ENCODE assay signal across 10 mouse cellular contexts in the genomic region with DNA sequence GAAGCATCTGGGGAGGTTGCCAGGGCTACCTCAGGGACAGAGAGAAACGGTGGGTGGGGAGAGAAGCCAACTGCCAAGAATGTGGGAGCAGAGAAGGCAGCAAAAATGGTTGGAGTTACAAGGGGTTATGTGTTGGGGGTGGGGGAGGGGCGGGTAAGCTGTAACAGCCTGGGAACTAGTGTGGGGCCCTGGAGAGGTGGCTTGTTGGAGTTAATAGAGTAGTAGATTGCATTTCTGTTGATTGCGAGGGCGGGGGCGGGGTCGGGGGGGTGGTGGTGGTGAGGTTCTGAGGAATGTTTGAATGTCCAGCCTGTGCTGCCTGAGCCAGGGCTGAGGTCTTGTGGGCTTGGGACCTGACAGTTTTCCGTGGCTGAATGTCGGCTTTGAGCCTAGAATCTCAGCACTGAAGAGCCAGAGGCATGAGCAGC. TPM values are rescaled to one million over a fixed set of nuclear protein-coding genes. Genes with fewer than 3 reads are reported as not detected.
DNase-seq lines count a peak whose midpoint lies in the region; ATAC-seq and TF ChIP-seq lines count a peak whose summit lies in the region.
"Had no signal": no experiment of that assay in that cellular context is flagged by ENCODE, and none has a peak within 500 bp of the region (broad histone marks: within the 10 kb centered on the region; RNA-seq: fewer than 3 reads in every experiment).

No protein-coding gene starts in this region.

- 34% methylated on average over 8 of the region's 8 CpGs for WGBS in lung, embryonic 14.5 days
- 25% methylated on average over 8 of the region's 8 CpGs for WGBS in hindbrain, postnatal 0 days
- 20% methylated on average over 8 of the region's 8 CpGs for WGBS in neural tube, embryonic 14.5 days
- 20% methylated on average over 8 of the region's 8 CpGs for WGBS in cerebellum, adult 2 months

- peaks cover 5% of the 10 kb centered on the region; the same call in 1 of the 2 replicates for H3K9me3 ChIP-seq in lung, embryonic 14.5 days (ENCODE audit: low read depth, low read length)
- H3K9me3 ChIP-seq in hindbrain, postnatal 0 days (ENCODE audit: low read length): no peaks in the 10 kb centered on the region
- no peaks in the 10 kb centered on the region for H3K9me3 ChIP-seq in neural tube, embryonic 14.5 days (ENCODE audit: control insufficient read depth, low read length)

- no peak overlapping the region for H3K4me3 ChIP-seq in lung, embryonic 14.5 days (ENCODE audit: low read depth, low read length)
- no peak overlapping the region for H3K4me3 ChIP-seq in hindbrain, postnatal 0 days (ENCODE audit: low read length)
- no peak overlapping the region for H3K4me3 ChIP-seq in neural tube, embryonic 14.5 days (ENCODE audit: low read depth, low read length)
- no peak overlapping the region for H3K4me3 ChIP-seq in cerebellum, adult 2 months (replicated peaks; ENCODE audit: insufficient read depth, low read depth, low read length)

- peak; percentile 58; the same call in 1 of the 2 replicates for ATAC-seq in lung, embryonic 14.5 days (ENCODE audit: insufficient read depth)
- ATAC-seq in hindbrain, postnatal 0 days: peak; percentile 87
- ATAC-seq in neural tube, embryonic 14.5 days (ENCODE audit: low read depth): peak; percentile 86

- H3K27me3 ChIP-seq in lung, embryonic 14.5 days (ENCODE audit: insufficient read depth, low read length): no peaks in the 10 kb centered on the region
- H3K27me3 ChIP-seq in hindbrain, postnatal 0 days (ENCODE audit: insufficient read depth, low read length): no peaks in the 10 kb centered on the region
- H3K27me3 ChIP-seq in neural tube, embryonic 14.5 days (ENCODE audit: control insufficient read depth, insufficient read depth, low read length): no peaks in the 10 kb centered on the region
- H3K27me3 ChIP-seq in cerebellum, adult 2 months (ENCODE audit: control insufficient read depth, insufficient read depth, low read length): no peaks in the 10 kb centered on the region

- TF ChIP-seq CTCF in lung, embryonic 14.5 days (IDR thresholded peaks at IDR 0.05; ENCODE audit: low read depth): no peak
- TF ChIP-seq CTCF in hindbrain, postnatal 0 days (IDR thresholded peaks at IDR 0.05; ENCODE audit: low read depth): no peak
- no peak for TF ChIP-seq CTCF in cerebellum, adult 2 months (IDR thresholded peaks at IDR 0.05; ENCODE audit: borderline replicate concordance, insufficient read depth, low read depth, low read length)

- peak; percentile 2 for DNase-seq in lung, embryonic 14.5 days
- no peak for DNase-seq in lung, postnatal 25 days (ENCODE audit: low spot score)
- peak; percentile 45 for DNase-seq in embryo, embryonic 9.5 days (ENCODE audit: extremely low spot score)
- DNase-seq in hindbrain, postnatal 0 days (ENCODE audit: low spot score): peak; percentile 57
- no peak for DNase-seq in cerebellum, adult 2 months
- DNase-seq in urinary bladder, adult 18-20 months (ENCODE audit: low spot score in 2 of 2): no peak
- DNase-seq in spleen, postnatal 14 days (ENCODE audit: low spot score in 2 of 2): no peak
- DNase-seq: kidney, adult 18-20 months; thymus, postnatal 14 days had no signal

- no peaks in the 10 kb centered on the region for H3K4me1 ChIP-seq in lung, embryonic 14.5 days (ENCODE audit: insufficient read depth)
- peaks cover 12% of the 10 kb centered on the region for H3K4me1 ChIP-seq in hindbrain, postnatal 0 days (ENCODE audit: insufficient read depth, low read length)
- peaks cover 12% of the 10 kb centered on the region; the same call in 1 of the 2 replicates for H3K4me1 ChIP-seq in neural tube, embryonic 14.5 days (ENCODE audit: control insufficient read depth, insufficient read depth, low read length)
- H3K4me1 ChIP-seq in cerebellum, adult 2 months (ENCODE audit: control insufficient read depth, insufficient read depth, low read length): no peaks in the 10 kb centered on the region

- TF ChIP-seq POLR2A in cerebellum, adult 2 months (IDR thresholded peaks at IDR 0.05; ENCODE audit: borderline replicate concordance, insufficient read depth, low read length): no peak

- no peak overlapping the region for H3K27ac ChIP-seq in lung, embryonic 14.5 days (ENCODE audit: low read depth)
- H3K27ac ChIP-seq in hindbrain, postnatal 0 days: peak overlapping the region; percentile 45; the same call in 1 of the 2 replicates
- peak overlapping the region; percentile 48; the same call in 1 of the 2 replicates for H3K27ac ChIP-seq in neural tube, embryonic 14.5 days (ENCODE audit: low read depth, low read length)
- no peak overlapping the region for H3K27ac ChIP-seq in cerebellum, adult 2 months (ENCODE audit: insufficient read depth, low read length)

- peaks cover 9% of the 10 kb centered on the region for H3K36me3 ChIP-seq in lung, embryonic 14.5 days (ENCODE audit: insufficient read depth)
- no peaks in the 10 kb centered on the region for H3K36me3 ChIP-seq in hindbrain, postnatal 0 days (ENCODE audit: insufficient read depth, low read length)
- no peaks in the 10 kb centered on the region for H3K36me3 ChIP-seq in neural tube, embryonic 14.5 days (ENCODE audit: control insufficient read depth, insufficient read depth, low read length)

- H3K9ac ChIP-seq in lung, embryonic 14.5 days: no peak overlapping the region
- H3K9ac ChIP-seq in hindbrain, postnatal 0 days (replicated peaks; ENCODE audit: low read length): no peak overlapping the region
- H3K9ac ChIP-seq in neural tube, embryonic 14.5 days (replicated peaks; ENCODE audit: low read depth, low read length): no peak overlapping the region

- no peak overlapping the region for H3K4me2 ChIP-seq in lung, embryonic 14.5 days
- peak overlapping the region; percentile 28 for H3K4me2 ChIP-seq in hindbrain, postnatal 0 days (ENCODE audit: low read depth, low read length)
- H3K4me2 ChIP-seq in neural tube, embryonic 14.5 days (ENCODE audit: low read depth, low read length): no peak overlapping the region

RNA-seq across cellular contexts. Expression of gene Cwc27, which starts 5.5 kb away (rescaled TPM):
- 30.6 and 33.7 TPM in 2 replicates for polyA plus RNA-seq in lung, embryonic 14.5 days (2014; fragmentation: Nextera tagmentation; extraction: Ambion mirVana)
- total RNA-seq in hindbrain, postnatal 0 days (2014; rRNA removed): 2.0 and 5.4 TPM in 2 replicates
- 22.3 and 23.0 TPM in 2 replicates for polyA plus RNA-seq in hindbrain, postnatal 0 days (2015; fragmentation: Nextera tagmentation; extraction: Ambion mirVana)
- 25.0 and 26.4 TPM in 2 replicates for polyA plus RNA-seq in neural tube, embryonic 14.5 days (2014; fragmentation: Nextera tagmentation; extraction: Ambion mirVana)
- polyA plus RNA-seq in cerebellum, adult 2 months (2012; rRNA removed): 15.2 and 16.4 TPM in 2 replicates

RNA-seq across cellular contexts. Expression of gene Srek1ip1, which starts 30.1 kb away (rescaled TPM):
- polyA plus RNA-seq in lung, embryonic 14.5 days (2014; fragmentation: Nextera tagmentation; extraction: Ambion mirVana): 21.6 and 22.8 TPM in 2 replicates
- 7.6 and 11.0 TPM in 2 replicates for total RNA-seq in hindbrain, postnatal 0 days (2014; rRNA removed)
- 12.2 and 12.3 TPM in 2 replicates for polyA plus RNA-seq in hindbrain, postnatal 0 days (2015; fragmentation: Nextera tagmentation; extraction: Ambion mirVana)
- polyA plus RNA-seq in neural tube, embryonic 14.5 days (2014; fragmentation: Nextera tagmentation; extraction: Ambion mirVana): 13.6 and 14.2 TPM in 2 replicates
- polyA plus RNA-seq in cerebellum, adult 2 months (2012; rRNA removed): 16.7 and 16.8 TPM in 2 replicates

RNA-seq across cellular contexts. Expression of gene Shisal2b, which starts 41.3 kb away (rescaled TPM):
- 0.54 TPM in 1 of 2 replicates, not detected in the other for polyA plus RNA-seq in lung, embryonic 14.5 days (2014; fragmentation: Nextera tagmentation; extraction: Ambion mirVana)
- 0.47 and 4.7 TPM in 2 replicates for total RNA-seq in hindbrain, postnatal 0 days (2014; rRNA removed)
- polyA plus RNA-seq in hindbrain, postnatal 0 days (2015; fragmentation: Nextera tagmentation; extraction: Ambion mirVana): 2.6 and 3.1 TPM in 2 replicates
- polyA plus RNA-seq in neural tube, embryonic 14.5 days (2014; fragmentation: Nextera tagmentation; extraction: Ambion mirVana): 1.6 and 2.0 TPM in 2 replicates
- 0.13 and 0.23 TPM in 2 replicates for polyA plus RNA-seq in cerebellum, adult 2 months (2012; rRNA removed)

Comparison
In these comparisons a context has a peak if more than half of its experiments do, and no peak if none do; other contexts are left out.
1. DNase-seq: peak in lung, embryonic 14.5 days (single experiment), embryo, embryonic 9.5 days (single experiment) and hindbrain, postnatal 0 days (single experiment); none in lung, postnatal 25 days (single experiment), cerebellum, adult 2 months (0 of 2), urinary bladder, adult 18-20 months (0 of 2) and spleen, postnatal 14 days (0 of 2).
2. H3K27ac ChIP-seq: peak in hindbrain, postnatal 0 days (single experiment) and neural tube, embryonic 14.5 days (single experiment); none in lung, embryonic 14.5 days (single experiment) and cerebellum, adult 2 months (single experiment).
3. Peak in every context shown above with its lines, with median percentiles within 50 percentile points of each other: ATAC-seq.